Mouse (Mus musculus) forebrain, postnatal 0 days (tissue): ENCODE data around the gene Myom1. TPM values are rescaled to one million over a fixed set of nuclear protein-coding genes. Genes with fewer than 3 reads are reported as not detected.

ENCODE experiments used
- ATAC-seq: fragments of 200-750 bp; cut with Nextera tagmentation; 2 replicates; pipeline ENCODE4 v1.8.0; 2017; ENCODE audit warnings: mild to moderate bottlenecking, moderate library complexity
- DNase-seq: peaks from one replicate; pipeline ENCODE4 v3.0.0-alpha.2; 2015
- H3K27ac ChIP-seq: fragments of 300-500 bp; sonication (generic); 2 replicates; pipeline ENCODE4 v1.5.1; 2014; ENCODE audit warnings: low read depth, mild to moderate bottlenecking, antibody characterized with exemption, low read length, moderate library complexity, mixed read lengths
- H3K27me3 ChIP-seq: fragments of 300-500 bp; sonication (generic); 2 replicates; pipeline ENCODE4 v1.6.1; 2014; ENCODE audit warnings: mild to moderate bottlenecking, low read length, mixed read lengths; ENCODE audit not compliant: insufficient read depth
- H3K36me3 ChIP-seq: fragments of 300-500 bp; sonication (generic); 2 replicates; pipeline ENCODE4 v1.6.1; 2014; ENCODE audit warnings: mild to moderate bottlenecking, moderate library complexity; ENCODE audit not compliant: insufficient read depth
- H3K4me1 ChIP-seq: fragments of 300-500 bp; sonication (generic); 2 replicates; pipeline ENCODE4 v1.6.1; 2014; ENCODE audit warnings: antibody characterized with exemption; ENCODE audit not compliant: insufficient read depth
- H3K4me2 ChIP-seq: fragments of 300-500 bp; sonication (generic); 2 replicates; pipeline ENCODE4 v1.6.1; 2014; ENCODE audit warnings: low read depth, mild to moderate bottlenecking, moderate library complexity
- H3K4me3 ChIP-seq: fragments of 300-500 bp; sonication (generic); 2 replicates; pipeline ENCODE4 v1.5.1; 2014; ENCODE audit warnings: low read depth, low read length, mixed read lengths
- H3K9ac ChIP-seq: fragments of 300-500 bp; sonication (generic); 2 replicates; pipeline ENCODE4 v1.6.1; 2014; ENCODE audit warnings: mild to moderate bottlenecking
- H3K9me3 ChIP-seq: fragments of 300-500 bp; sonication (generic); 2 replicates; pipeline ENCODE4 v1.6.1; 2016; ENCODE audit warnings: low read length
- CTCF ChIP-seq: sonication (generic); IDR thresholded peaks from 2 replicates; pipeline ENCODE4 v1.5.1; 2016; ENCODE audit warnings: antibody characterized with exemption, control low read depth, low read depth
- WGBS: fragments of 180-500 bp; shearing (Covaris S2); extraction: QIAGEN DNeasy Blood & Tissue Kit; methylation state at CpG from one replicate; pipeline ENCODE4 v1.1.7; 2014; 5-methylcytosine and 5-hydroxymethylcytosine counted together
- polyA plus RNA-seq: library from polyadenylated mRNA; unstranded; fragments of >200 nt; fragmentation: Nextera tagmentation; extraction: Ambion mirVana; gene quantifications from 2 replicates; pipeline ENCODE4 v1.2.1, GENCODE M21; 2015
- total RNA-seq: library from RNA; depleted of rRNA; stranded (reverse); fragments of >200 nt; gene quantifications from 2 replicates; pipeline ENCODE4 v1.2.3, GENCODE M21; 2014

Gene Myom1
- total and polyA plus RNA-seq, 2 experiments from 2014 or later = 1.2 to 2.0 TPM

DNA sequence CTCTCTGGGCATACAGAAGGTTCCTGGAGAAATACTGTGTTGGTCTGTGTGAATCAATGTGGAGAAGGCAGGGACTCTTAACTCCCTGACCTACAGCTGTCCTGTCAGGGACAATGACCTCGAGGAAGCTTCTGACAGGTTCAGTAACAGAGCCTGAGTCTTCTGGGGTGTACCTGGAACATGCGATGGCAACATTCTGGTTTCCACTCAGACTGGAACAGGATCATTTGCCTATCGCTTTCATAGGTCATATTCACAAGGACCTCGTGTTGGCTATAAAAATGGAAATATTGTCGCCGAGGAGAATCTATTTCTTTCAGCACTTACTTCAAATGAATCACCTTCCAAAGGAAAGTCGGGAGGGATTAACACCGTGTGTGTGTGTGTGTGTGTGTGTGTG, 23.5 kb downstream of the Myom1 start:
- H3K36me3 ChIP-seq = no peaks in the 10 kb centered on the region
- no peaks in the 10 kb centered on the region for H3K4me1 ChIP-seq
- ATAC-seq (no peak), DNase-seq (no peak)
- H3K4me3 ChIP-seq = no peak overlapping the region
- no peak overlapping the region for H3K27ac ChIP-seq
- TF ChIP-seq CTCF = no peak
- no peaks in the 10 kb centered on the region for H3K9me3 ChIP-seq
- H3K9ac ChIP-seq = no peak overlapping the region
- WGBS = 81% methylated on average over 8 of the region's 8 CpGs
- no peaks in the 10 kb centered on the region for H3K27me3 ChIP-seq
- no peak overlapping the region for H3K4me2 ChIP-seq

DNA sequence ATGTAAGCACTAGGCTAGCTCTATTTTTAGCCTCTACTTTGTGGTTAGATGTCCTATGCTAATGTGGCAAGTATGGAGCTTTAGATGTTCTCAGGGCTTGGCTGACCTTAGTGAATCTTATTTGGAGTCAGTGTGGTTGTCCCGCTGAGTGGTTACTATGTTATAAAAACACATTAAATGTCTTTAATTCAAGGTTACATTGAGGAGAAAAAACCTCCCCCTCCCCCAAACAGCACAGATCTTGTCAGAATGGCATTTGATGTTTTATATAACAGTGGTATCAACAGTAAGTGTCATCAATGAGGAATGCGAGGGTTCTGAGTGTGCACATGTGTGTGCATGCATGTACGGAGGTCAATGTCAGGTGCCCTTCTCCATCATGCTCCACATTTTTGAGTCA, 24.8 kb downstream of the Myom1 start:
- Histone ChIP-seq H3K4me3 (no peak overlapping the region), H3K27ac (no peak overlapping the region), H3K4me2 (no peak overlapping the region), H3K27me3 (no peaks in the 10 kb centered on the region), H3K36me3 (no peaks in the 10 kb centered on the region), H3K4me1 (no peaks in the 10 kb centered on the region), H3K9me3 (no peaks in the 10 kb centered on the region), H3K9ac (no peak overlapping the region)
- DNase-seq (no peak), ATAC-seq (no peak)
- 94% methylated on average over 3 of the region's 3 CpGs for WGBS
- no peak for TF ChIP-seq CTCF

DNA sequence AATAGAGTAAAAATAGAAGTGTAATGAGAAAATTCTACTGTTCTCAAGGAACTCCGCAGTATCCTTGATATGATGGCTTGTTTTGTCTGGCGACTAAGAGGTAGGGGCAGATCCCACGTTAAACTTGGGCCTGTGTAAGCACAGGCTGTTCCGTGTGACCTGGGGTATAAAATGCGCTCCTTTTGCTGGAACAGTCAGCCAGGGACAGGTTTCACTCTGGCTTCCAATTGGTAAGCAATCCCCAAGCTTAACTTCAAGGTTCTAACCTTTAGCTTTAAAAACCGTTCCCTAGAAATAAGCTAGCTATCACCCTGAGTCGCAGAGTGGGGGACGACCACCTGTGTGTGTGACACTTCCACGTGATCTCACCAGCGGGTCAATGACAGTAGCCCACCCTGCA, 30.3 kb downstream of the Myom1 start:
- H3K9ac ChIP-seq = no peak overlapping the region
- DNase-seq (no peak), ATAC-seq (no peak)
- no peak overlapping the region for H3K27ac ChIP-seq
- 90% methylated on average over 10 of the region's 10 CpGs for WGBS
- H3K36me3 ChIP-seq = no peaks in the 10 kb centered on the region
- H3K9me3 ChIP-seq = no peaks in the 10 kb centered on the region
- H3K27me3 ChIP-seq = no peaks in the 10 kb centered on the region
- TF ChIP-seq CTCF = no peak
- no peak overlapping the region for H3K4me2 ChIP-seq
- no peaks in the 10 kb centered on the region for H3K4me1 ChIP-seq
- H3K4me3 ChIP-seq = no peak overlapping the region

DNA sequence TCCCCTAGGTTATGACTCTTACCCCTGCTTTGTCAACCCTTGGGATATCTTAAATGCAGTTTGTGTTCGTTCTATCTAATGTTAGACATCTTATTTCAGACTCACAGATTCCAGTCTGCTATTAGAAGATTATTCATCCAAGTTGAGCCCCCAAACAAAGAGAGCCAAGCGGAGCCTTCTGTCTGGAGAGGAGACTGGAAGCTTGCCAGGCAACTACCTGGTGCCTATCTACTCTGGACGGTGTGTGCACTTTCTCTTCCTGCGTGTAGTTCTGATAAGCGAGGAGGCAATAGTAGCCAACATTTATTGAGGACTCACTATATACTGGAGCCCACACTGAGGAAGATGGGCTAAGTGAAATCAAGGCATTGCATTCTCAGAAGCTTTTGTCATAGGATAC, 32.0 kb downstream of the Myom1 start:
- no peak overlapping the region for H3K27ac ChIP-seq
- WGBS = 70% methylated on average over 5 of the region's 5 CpGs
- TF ChIP-seq CTCF = no peak
- H3K4me3 ChIP-seq = no peak overlapping the region
- H3K4me1 ChIP-seq = no peaks in the 10 kb centered on the region
- H3K27me3 ChIP-seq = no peaks in the 10 kb centered on the region
- H3K4me2 ChIP-seq = no peak overlapping the region
- no peak overlapping the region for H3K9ac ChIP-seq
- H3K9me3 ChIP-seq = no peaks in the 10 kb centered on the region
- no peaks in the 10 kb centered on the region for H3K36me3 ChIP-seq
- no peak for ATAC-seq
- DNase-seq = no peak

DNA sequence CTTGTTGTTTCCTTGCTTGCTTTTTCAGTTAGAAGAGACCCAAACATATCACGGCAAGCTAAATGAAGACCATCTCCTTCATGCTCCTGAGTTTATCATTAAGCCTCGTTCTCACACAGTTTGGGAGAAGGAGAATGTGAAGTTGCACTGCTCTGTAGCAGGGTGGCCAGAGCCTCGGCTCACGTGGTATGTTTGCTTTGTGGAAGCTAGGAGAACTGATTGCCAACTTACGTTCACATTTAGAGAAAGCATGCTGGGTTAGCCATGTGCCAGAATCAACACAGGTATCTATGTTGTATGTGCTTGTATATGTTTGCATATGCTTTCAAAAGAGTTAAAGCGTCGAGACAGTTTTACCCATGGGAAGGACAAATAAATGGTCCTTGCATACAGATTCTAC, 34.8 kb downstream of the Myom1 start:
- WGBS = 92% methylated on average over 7 of the region's 7 CpGs
- no peak for DNase-seq
- no peak overlapping the region for H3K9ac ChIP-seq
- H3K4me1 ChIP-seq = no peaks in the 10 kb centered on the region
- no peaks in the 10 kb centered on the region for H3K9me3 ChIP-seq
- no peak overlapping the region for H3K27ac ChIP-seq
- H3K4me2 ChIP-seq = no peak overlapping the region
- no peaks in the 10 kb centered on the region for H3K27me3 ChIP-seq
- H3K4me3 ChIP-seq = no peak overlapping the region
- ATAC-seq = no peak
- no peak for TF ChIP-seq CTCF
- H3K36me3 ChIP-seq = no peaks in the 10 kb centered on the region

DNA sequence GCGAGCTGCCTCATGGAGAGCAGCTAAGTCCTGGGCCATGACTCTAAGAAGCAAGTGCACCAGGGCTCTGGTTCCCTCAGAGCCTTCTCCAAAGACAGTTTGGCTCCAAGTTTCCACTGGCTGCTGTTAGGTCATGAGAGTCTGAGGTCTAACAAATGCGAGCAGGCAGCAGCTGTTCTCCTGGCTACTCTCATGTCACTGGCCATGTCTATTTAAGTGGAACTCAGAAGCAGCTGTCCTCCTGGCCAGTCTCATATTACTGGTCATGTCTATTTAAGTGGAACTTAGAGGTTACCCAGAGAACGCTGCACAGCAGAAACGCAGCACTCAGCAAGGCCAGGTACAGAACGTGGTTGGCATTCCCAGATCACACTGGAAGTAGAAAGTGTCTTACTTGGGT, 36.4 kb downstream of the Myom1 start:
- no peak for TF ChIP-seq CTCF
- WGBS = 90% methylated on average over 5 of the region's 5 CpGs
- Histone ChIP-seq H3K9me3 (no peaks in the 10 kb centered on the region), H3K4me1 (no peaks in the 10 kb centered on the region), H3K27me3 (no peaks in the 10 kb centered on the region), H3K4me3 (no peak overlapping the region), H3K36me3 (no peaks in the 10 kb centered on the region), H3K9ac (no peak overlapping the region), H3K27ac (no peak overlapping the region), H3K4me2 (no peak overlapping the region)
- ATAC-seq (no peak), DNase-seq (no peak)

DNA sequence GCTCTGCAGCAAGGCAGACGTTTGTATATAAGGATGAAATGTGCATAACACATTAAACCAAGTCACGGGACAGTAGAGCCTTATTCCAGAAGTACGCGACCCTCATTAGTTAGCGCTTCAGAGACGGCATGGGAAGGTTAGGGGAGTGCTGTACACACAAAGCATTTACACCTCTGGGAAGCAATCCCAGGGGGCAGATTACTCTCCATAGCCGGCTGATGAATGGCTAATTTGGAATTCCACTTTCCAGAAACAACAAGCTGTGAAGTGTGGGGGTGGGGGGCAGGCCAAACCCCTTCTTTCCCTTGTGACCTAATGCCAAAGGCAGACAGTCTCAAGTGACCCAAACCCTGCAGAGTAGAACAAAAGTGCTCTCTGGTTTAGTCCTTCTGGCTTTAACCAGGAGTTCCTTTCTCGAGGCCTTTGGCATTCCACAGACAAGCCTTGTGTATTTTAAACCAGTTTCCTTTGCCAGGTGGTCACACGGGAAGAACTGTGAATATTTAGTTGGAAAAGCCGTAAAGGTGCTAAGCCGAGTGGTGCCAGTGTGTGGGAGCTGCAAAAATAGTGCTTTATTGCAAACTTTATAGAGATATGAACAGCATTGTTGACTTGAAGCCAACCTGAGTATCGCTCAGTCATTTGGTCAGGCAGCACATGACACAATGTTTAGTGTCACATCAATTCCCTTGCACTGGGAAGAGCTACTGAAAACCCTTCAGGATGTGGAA, 37.6 kb downstream of the Myom1 start:
- 13% methylated on average over 12 of the region's 12 CpGs for WGBS
- ATAC-seq (peak; percentile 14; the same call in 1 of the 2 replicates), DNase-seq (no peak)
- no peak overlapping the region for H3K4me2 ChIP-seq
- no peak overlapping the region for H3K27ac ChIP-seq
- H3K4me1 ChIP-seq = no peaks in the 10 kb centered on the region
- H3K9me3 ChIP-seq = no peaks in the 10 kb centered on the region
- H3K4me3 ChIP-seq = no peak overlapping the region
- H3K27me3 ChIP-seq = no peaks in the 10 kb centered on the region
- no peak for TF ChIP-seq CTCF
- no peaks in the 10 kb centered on the region for H3K36me3 ChIP-seq
- H3K9ac ChIP-seq = no peak overlapping the region
